Mouse (Mus musculus) olfactory bulb, adult 2 months (tissue): ENCODE results near the gene Yipf1.

ENCODE experiments used
- CTCF ChIP-seq: fragments of 200-500 bp; IDR thresholded peaks from 2 replicates; pipeline ENCODE4 v1.5.1; 2012; ENCODE audit warnings: low read depth, mild to moderate bottlenecking, low read length, moderate library complexity; ENCODE audit not compliant: insufficient read depth
- POLR2A ChIP-seq: fragments of 200-500 bp; IDR thresholded peaks from 2 replicates; pipeline ENCODE4 v1.6.1; 2012; ENCODE audit warnings: mild to moderate bottlenecking, low read depth, low read length, moderate library complexity; ENCODE audit not compliant: insufficient read depth

- TF ChIP-seq POLR2A: no peak
- TF ChIP-seq CTCF: no peak
These were observed 19.4 kb downstream of the Yipf1 start for GRCm38 (mm10) chr4:107333514-107333913.
